Mouse (Mus musculus): Measurements from ENCODE around the gene Tdrd1. TPM values are rescaled to one million over a fixed set of nuclear protein-coding genes. Genes with fewer than 3 reads are reported as not detected.

Gene Tdrd1
- polyA plus RNA-seq, 1 experiment from 2014 or later, result 0.39 TPM

DNA sequence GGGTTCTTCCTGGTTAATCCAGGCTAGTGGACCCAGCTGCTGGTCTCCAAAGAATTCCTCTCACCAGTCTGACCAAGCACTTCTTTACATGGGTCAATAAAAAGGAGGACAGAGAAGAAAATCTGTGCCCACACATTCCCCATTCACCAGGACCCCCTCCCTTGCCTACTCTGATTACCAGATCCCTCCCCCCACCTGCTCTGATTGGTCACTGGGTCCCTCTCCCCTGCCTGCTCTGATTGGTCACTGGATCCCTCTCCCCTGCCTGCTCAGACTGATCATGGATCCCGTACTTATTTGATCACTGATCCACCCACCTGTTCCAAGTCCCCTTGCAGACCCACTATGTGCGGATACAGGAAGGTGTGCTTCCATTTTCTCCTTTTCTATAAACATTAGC is 65.4 kb downstream of the Tdrd1 start:
- no peaks in the 10 kb centered on the region for H3K4me1 ChIP-seq (ENCODE audit: control insufficient read depth, insufficient read depth, low read length)
- H3K4me3 ChIP-seq (ENCODE audit: low read depth, low read length), result no peak overlapping the region
- ATAC-seq, result peak; percentile 50; the same call in 1 of the 2 replicates
- H3K9me3 ChIP-seq (replicated peaks; ENCODE audit: control insufficient read depth, low read length), result no peaks in the 10 kb centered on the region
- peak; percentile 12 for DNase-seq (ENCODE audit: low spot score)
- H3K36me3 ChIP-seq (ENCODE audit: control insufficient read depth, insufficient read depth, low read length), result no peaks in the 10 kb centered on the region
- no peak overlapping the region for H3K4me2 ChIP-seq (ENCODE audit: low read length)
- 52% methylated on average over 2 of the region's 2 CpGs for WGBS
- no peak overlapping the region for H3K9ac ChIP-seq (ENCODE audit: low read length)
- no peak overlapping the region; the same call in 1 of the 2 replicates for H3K27ac ChIP-seq (ENCODE audit: low read depth, low read length)
- H3K27me3 ChIP-seq (replicated peaks; ENCODE audit: control insufficient read depth, insufficient read depth, low read length), result no peaks in the 10 kb centered on the region

DNA sequence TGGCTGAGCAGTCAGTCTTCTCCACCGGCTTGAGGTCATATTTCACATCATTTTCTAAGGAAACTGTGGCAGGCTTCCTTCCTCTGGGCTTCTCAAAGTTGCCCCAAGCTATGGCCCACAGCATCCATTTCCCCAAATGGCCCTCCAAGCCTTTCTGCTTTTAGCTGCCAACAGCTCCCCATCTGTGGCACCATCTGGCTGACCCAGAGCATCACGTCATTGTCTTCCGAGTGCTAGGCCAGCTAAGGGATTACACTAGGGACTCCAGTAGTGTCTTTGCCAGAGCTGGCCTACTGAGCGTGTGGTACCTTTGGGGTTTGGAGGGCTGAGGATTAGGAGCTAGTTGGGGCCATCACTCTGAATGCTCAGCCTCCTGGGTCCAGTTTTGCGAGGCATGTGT is 66.6 kb downstream of the Tdrd1 start:
- Histone ChIP-seq H3K9ac (ENCODE audit: low read length) (no peak overlapping the region), H3K4me1 (ENCODE audit: control insufficient read depth, insufficient read depth, low read length) (no peaks in the 10 kb centered on the region), H3K4me3 (ENCODE audit: low read depth, low read length) (no peak overlapping the region), H3K27ac (ENCODE audit: low read depth, low read length) (no peak overlapping the region), H3K27me3 (replicated peaks; ENCODE audit: control insufficient read depth, insufficient read depth, low read length) (no peaks in the 10 kb centered on the region), H3K36me3 (ENCODE audit: control insufficient read depth, insufficient read depth, low read length) (no peaks in the 10 kb centered on the region), H3K4me2 (ENCODE audit: low read length) (no peak overlapping the region), H3K9me3 (replicated peaks; ENCODE audit: control insufficient read depth, low read length) (no peaks in the 10 kb centered on the region)
- ATAC-seq (no peak), DNase-seq (ENCODE audit: low spot score) (no peak)
- 80% methylated on average over 5 of the region's 5 CpGs for WGBS

GRCm38 (mm10) chr19:56893326-56893725 is 67.3 kb downstream of the Tdrd1 start:
- no peak overlapping the region for H3K9ac ChIP-seq (ENCODE audit: low read length)
- no peaks in the 10 kb centered on the region for H3K4me1 ChIP-seq (ENCODE audit: control insufficient read depth, insufficient read depth, low read length)
- WGBS, result 85% methylated on average over 5 of the region's 5 CpGs
- ATAC-seq (no peak), DNase-seq (ENCODE audit: low spot score) (no peak)
- H3K4me2 ChIP-seq (ENCODE audit: low read length), result no peak overlapping the region
- H3K27me3 ChIP-seq (replicated peaks; ENCODE audit: control insufficient read depth, insufficient read depth, low read length), result no peaks in the 10 kb centered on the region
- no peak overlapping the region for H3K27ac ChIP-seq (ENCODE audit: low read depth, low read length)
- H3K36me3 ChIP-seq (ENCODE audit: control insufficient read depth, insufficient read depth, low read length), result no peaks in the 10 kb centered on the region
- H3K9me3 ChIP-seq (replicated peaks; ENCODE audit: control insufficient read depth, low read length), result no peaks in the 10 kb centered on the region
- no peak overlapping the region for H3K4me3 ChIP-seq (ENCODE audit: low read depth, low read length)

DNA sequence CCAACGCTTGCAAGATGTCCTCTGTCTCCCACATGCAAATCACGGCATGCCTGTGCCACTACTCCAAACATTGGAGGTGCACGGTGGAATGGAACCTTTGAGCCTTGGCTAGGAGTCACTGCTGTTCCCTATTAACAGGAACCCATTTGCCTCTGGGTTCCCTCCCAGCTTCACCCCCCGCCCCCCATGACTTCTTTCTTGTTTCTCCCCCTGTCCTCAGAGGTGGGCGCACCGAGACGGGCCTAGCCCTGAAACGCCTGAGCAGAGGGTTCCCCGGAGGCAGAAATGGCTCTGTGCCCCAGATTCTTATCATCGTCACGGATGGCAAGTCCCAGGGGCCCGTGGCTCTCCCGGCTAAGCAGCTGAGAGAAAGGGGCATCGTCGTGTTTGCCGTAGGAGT is 71.6 kb downstream of the Tdrd1 start:
- no peak overlapping the region for H3K27ac ChIP-seq (ENCODE audit: low read depth, low read length)
- WGBS, result 91% methylated on average over 16 of the region's 16 CpGs
- no peaks in the 10 kb centered on the region for H3K36me3 ChIP-seq (ENCODE audit: control insufficient read depth, insufficient read depth, low read length)
- no peak for DNase-seq (ENCODE audit: low spot score)
- H3K4me2 ChIP-seq (ENCODE audit: low read length), result no peak overlapping the region
- no peak for ATAC-seq
- no peaks in the 10 kb centered on the region for H3K9me3 ChIP-seq (replicated peaks; ENCODE audit: control insufficient read depth, low read length)
- H3K27me3 ChIP-seq (replicated peaks; ENCODE audit: control insufficient read depth, insufficient read depth, low read length), result no peaks in the 10 kb centered on the region
- H3K9ac ChIP-seq (ENCODE audit: low read length), result no peak overlapping the region
- no peaks in the 10 kb centered on the region for H3K4me1 ChIP-seq (ENCODE audit: control insufficient read depth, insufficient read depth, low read length)
- no peak overlapping the region for H3K4me3 ChIP-seq (ENCODE audit: low read depth, low read length)

GRCm38 (mm10) chr19:56904095-56904494 is 78.1 kb downstream of the Tdrd1 start:
- H3K4me1 ChIP-seq (ENCODE audit: control insufficient read depth, insufficient read depth, low read length), result no peaks in the 10 kb centered on the region
- DNase-seq (ENCODE audit: low spot score), result no peak
- H3K9me3 ChIP-seq (replicated peaks; ENCODE audit: control insufficient read depth, low read length), result no peaks in the 10 kb centered on the region
- H3K36me3 ChIP-seq (ENCODE audit: control insufficient read depth, insufficient read depth, low read length), result no peaks in the 10 kb centered on the region
- no peak overlapping the region for H3K4me3 ChIP-seq (ENCODE audit: low read depth, low read length)
- WGBS, result 80% methylated on average over 3 of the region's 3 CpGs
- no peaks in the 10 kb centered on the region for H3K27me3 ChIP-seq (replicated peaks; ENCODE audit: control insufficient read depth, insufficient read depth, low read length)
- no peak overlapping the region for H3K9ac ChIP-seq (ENCODE audit: low read length)
- H3K27ac ChIP-seq (ENCODE audit: low read depth, low read length), result no peak overlapping the region
- no peak for ATAC-seq
- no peak overlapping the region for H3K4me2 ChIP-seq (ENCODE audit: low read length)

DNA sequence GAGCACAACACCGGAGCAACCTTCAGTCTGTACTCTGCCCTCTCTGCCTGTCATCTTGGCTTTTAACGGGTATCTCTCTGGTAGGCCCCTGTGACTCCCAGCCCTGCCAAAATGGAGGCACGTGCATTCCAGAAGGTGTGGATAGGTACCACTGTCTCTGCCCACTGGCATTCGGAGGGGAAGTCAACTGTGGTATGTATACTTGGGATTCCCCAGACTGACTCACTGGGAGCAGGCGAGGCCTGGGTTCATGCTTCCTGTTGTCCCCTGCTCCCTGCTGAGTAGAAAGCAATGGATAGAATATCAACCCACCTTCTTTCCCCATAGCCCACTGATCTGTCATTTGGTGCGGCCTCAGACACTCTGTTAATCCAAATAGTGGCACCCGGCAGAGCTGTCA is 79.4 kb downstream of the Tdrd1 start:
- Histone ChIP-seq H3K36me3 (ENCODE audit: control insufficient read depth, insufficient read depth, low read length) (no peaks in the 10 kb centered on the region), H3K9me3 (replicated peaks; ENCODE audit: control insufficient read depth, low read length) (no peaks in the 10 kb centered on the region), H3K4me1 (ENCODE audit: control insufficient read depth, insufficient read depth, low read length) (no peaks in the 10 kb centered on the region), H3K27me3 (replicated peaks; ENCODE audit: control insufficient read depth, insufficient read depth, low read length) (no peaks in the 10 kb centered on the region), H3K27ac (ENCODE audit: low read depth, low read length) (no peak overlapping the region), H3K4me2 (ENCODE audit: low read length) (no peak overlapping the region), H3K9ac (ENCODE audit: low read length) (no peak overlapping the region), H3K4me3 (ENCODE audit: low read depth, low read length) (no peak overlapping the region)
- no peak for ATAC-seq
- DNase-seq (ENCODE audit: low spot score), result no peak
- 91% methylated on average over 7 of the region's 7 CpGs for WGBS

DNA sequence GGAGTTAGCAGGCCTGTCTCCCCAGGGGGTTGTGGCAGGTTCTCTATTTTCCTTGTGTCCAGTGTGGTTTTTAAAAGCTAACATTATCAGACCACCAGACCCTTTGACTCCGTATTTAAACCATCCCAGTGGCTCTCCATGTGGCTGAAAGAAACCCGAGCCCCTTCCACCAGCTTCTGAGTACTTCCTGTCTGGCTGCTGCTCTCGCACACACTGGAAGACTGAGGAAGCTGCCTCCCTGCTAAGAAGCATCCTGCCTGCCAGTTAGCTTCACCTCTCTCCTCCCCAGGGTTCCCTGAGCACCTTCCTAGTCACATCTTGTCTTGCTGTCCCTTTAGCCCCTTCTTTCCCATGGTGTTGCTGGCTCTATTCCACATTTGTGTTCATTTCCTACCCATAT is 81.8 kb downstream of the Tdrd1 start:
- Histone ChIP-seq H3K9me3 (replicated peaks; ENCODE audit: control insufficient read depth, low read length) (no peaks in the 10 kb centered on the region), H3K36me3 (ENCODE audit: control insufficient read depth, insufficient read depth, low read length) (no peaks in the 10 kb centered on the region), H3K27me3 (replicated peaks; ENCODE audit: control insufficient read depth, insufficient read depth, low read length) (no peaks in the 10 kb centered on the region), H3K4me3 (ENCODE audit: low read depth, low read length) (no peak overlapping the region), H3K27ac (ENCODE audit: low read depth, low read length) (no peak overlapping the region), H3K4me1 (ENCODE audit: control insufficient read depth, insufficient read depth, low read length) (no peaks in the 10 kb centered on the region), H3K4me2 (ENCODE audit: low read length) (no peak overlapping the region), H3K9ac (ENCODE audit: low read length) (no peak overlapping the region)
- 62% methylated on average over 3 of the region's 3 CpGs for WGBS
- ATAC-seq (no peak), DNase-seq (ENCODE audit: low spot score) (no peak)

DNA sequence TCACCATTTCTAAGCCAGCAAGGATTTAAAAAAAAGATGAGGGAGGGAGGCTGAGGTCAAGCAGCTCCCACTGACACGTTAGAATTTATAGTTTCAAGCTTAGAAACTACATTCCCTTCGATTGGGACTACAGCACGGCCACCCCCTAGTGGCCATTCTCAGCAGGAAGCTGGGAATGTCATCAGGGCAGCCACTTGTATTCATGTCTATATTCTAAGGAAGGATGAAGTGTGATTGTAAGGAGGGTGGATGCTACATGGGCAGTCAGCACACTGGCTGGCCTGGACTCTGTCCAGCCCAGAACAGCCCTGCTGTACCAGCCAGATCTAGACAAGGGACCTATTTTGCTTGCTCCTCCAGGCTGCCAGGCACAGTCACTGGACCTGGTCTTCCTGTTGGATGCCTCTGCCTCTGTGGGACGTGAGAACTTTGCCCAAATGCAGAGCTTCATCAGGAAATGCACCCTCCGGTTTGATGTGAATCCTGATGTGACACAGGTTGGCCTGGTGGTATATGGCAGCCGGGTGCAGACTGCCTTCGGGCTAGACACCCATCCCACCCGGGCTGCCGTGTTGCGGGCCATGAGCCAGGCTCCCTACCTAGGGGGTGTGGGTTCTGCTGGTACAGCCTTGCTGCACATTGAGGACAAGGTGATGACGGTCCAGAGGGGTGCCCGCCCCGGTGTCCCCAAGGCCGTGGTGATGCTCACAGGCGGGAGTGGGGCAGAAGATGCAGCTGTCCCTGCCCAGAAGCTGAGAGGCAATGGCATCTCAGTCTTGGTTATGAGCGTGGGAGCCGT is 82.7 kb downstream of the Tdrd1 start:
- ATAC-seq (no peak), DNase-seq (ENCODE audit: low spot score) (peak; percentile 76)
- WGBS, result 77% methylated on average over 17 of the region's 17 CpGs

DNA sequence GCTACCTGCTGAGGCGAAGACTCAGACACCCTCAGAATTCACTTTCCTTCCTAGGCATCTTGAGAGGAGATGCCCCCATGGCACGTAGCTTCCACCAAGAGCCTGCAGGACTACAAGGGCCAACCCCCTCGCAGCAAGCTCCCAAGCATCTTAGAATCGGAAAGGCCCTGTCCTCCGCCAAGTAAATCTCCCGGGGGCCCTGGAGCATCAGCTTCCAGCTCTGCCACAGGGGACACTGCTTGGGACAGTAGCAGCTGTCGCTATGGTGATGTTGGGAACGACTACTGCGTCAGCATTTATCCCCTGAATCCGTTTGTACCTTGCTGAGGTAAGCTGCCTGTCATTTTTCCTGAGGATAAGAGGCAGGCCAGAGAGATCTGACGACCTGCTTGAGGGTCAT is 84.6 kb downstream of the Tdrd1 start:
- Histone ChIP-seq H3K36me3 (ENCODE audit: control insufficient read depth, insufficient read depth, low read length) (no peaks in the 10 kb centered on the region), H3K27me3 (replicated peaks; ENCODE audit: control insufficient read depth, insufficient read depth, low read length) (no peaks in the 10 kb centered on the region), H3K27ac (ENCODE audit: low read depth, low read length) (no peak overlapping the region), H3K4me3 (ENCODE audit: low read depth, low read length) (no peak overlapping the region), H3K9me3 (replicated peaks; ENCODE audit: control insufficient read depth, low read length) (no peaks in the 10 kb centered on the region), H3K4me1 (ENCODE audit: control insufficient read depth, insufficient read depth, low read length) (no peaks in the 10 kb centered on the region), H3K4me2 (ENCODE audit: low read length) (no peak overlapping the region), H3K9ac (ENCODE audit: low read length) (no peak overlapping the region)
- no peak for DNase-seq (ENCODE audit: low spot score)
- no peak for ATAC-seq
- WGBS, result 65% methylated on average over 11 of the region's 11 CpGs

More for the DNA sequence above, 82.7 kb downstream of the Tdrd1 start:
- Histone ChIP-seq H3K27me3 (replicated peaks; ENCODE audit: control insufficient read depth, insufficient read depth, low read length) (no peaks in the 10 kb centered on the region), H3K9me3 (replicated peaks; ENCODE audit: control insufficient read depth, low read length) (no peaks in the 10 kb centered on the region), H3K36me3 (ENCODE audit: control insufficient read depth, insufficient read depth, low read length) (no peaks in the 10 kb centered on the region), H3K4me1 (ENCODE audit: control insufficient read depth, insufficient read depth, low read length) (no peaks in the 10 kb centered on the region), H3K4me2 (ENCODE audit: low read length) (no peak overlapping the region), H3K27ac (ENCODE audit: low read depth, low read length) (no peak overlapping the region), H3K4me3 (ENCODE audit: low read depth, low read length) (no peak overlapping the region), H3K9ac (ENCODE audit: low read length) (no peak overlapping the region)
